Mouse (Mus musculus) spleen, postnatal 10 days (tissue): ENCODE results near the gene Nol10.
A peak's percentile ranks its signal among the peaks of the same experiment; 100 is the strongest.
"Not testable (repeated sequence)": the region's sequence is repeated elsewhere in the genome, so short reads cannot be mapped to it uniquely, and the experiment has no call there.

Experiments
- DNase-seq, 2 experiments: peaks; one replicate each; pipeline ENCODE4 v3.0.0; 2021 to 2022; ENCODE audit warnings: low spot score in 2 of 2

The Nol10 gene

GRCm38 (mm10) chr12:17455096-17455495 lies 106.8 kb downstream of the Nol10 start:
- no peak for DNase-seq

GRCm38 (mm10) chr12:17459223-17459622 lies 111.0 kb downstream of the Nol10 start:
- not testable (repeated sequence) for DNase-seq

GRCm38 (mm10) chr12:17463706-17464105 lies 115.4 kb downstream of the Nol10 start:
- no peak for DNase-seq

GRCm38 (mm10) chr12:17464550-17464949 lies 116.3 kb downstream of the Nol10 start:
- DNase-seq, result not testable (repeated sequence)

GRCm38 (mm10) chr12:17466791-17467190 lies 118.5 kb downstream of the Nol10 start:
- no peak for DNase-seq

- no peak for DNase-seq
Observed at GRCm38 (mm10) chr12:17468359-17468758, 120.1 kb downstream of the Nol10 start.

- no peak for DNase-seq
Observed at GRCm38 (mm10) chr12:17469869-17470268, 121.6 kb downstream of the Nol10 start.

- DNase-seq, result not testable (repeated sequence)
Observed at GRCm38 (mm10) chr12:17470528-17470927, 122.3 kb downstream of the Nol10 start.

- DNase-seq, result no peak
Observed at GRCm38 (mm10) chr12:17471405-17471804, 123.1 kb downstream of the Nol10 start.

- DNase-seq, result no peak
Observed at GRCm38 (mm10) chr12:17473128-17473527, 124.9 kb downstream of the Nol10 start.

GRCm38 (mm10) chr12:17473862-17474261 lies 125.6 kb downstream of the Nol10 start:
- no peak for DNase-seq

- no peak for DNase-seq
Observed at GRCm38 (mm10) chr12:17474681-17475080, 126.4 kb downstream of the Nol10 start.

- DNase-seq, result peak in 1 of 2 experiments; percentile 5
Observed at GRCm38 (mm10) chr12:17475146-17475545, 126.9 kb downstream of the Nol10 start.

- peak in 1 of 2 experiments; percentile 3 for DNase-seq
Observed at GRCm38 (mm10) chr12:17478196-17478595, 129.9 kb downstream of the Nol10 start.

- peak in 1 of 2 experiments; percentile 6 for DNase-seq
Observed at GRCm38 (mm10) chr12:17478856-17479255, 130.6 kb downstream of the Nol10 start.
